Mouse (Mus musculus) myocyte (in vitro differentiated cells): Measurements from ENCODE around the gene Usp6nl.

Source experiments
- MAX ChIP-seq: IDR thresholded peaks from one replicate; pipeline ENCODE4 v1.6.1; 2011; ENCODE audit warnings: low read depth, mild to moderate bottlenecking, control low read depth
- POLR2A ChIP-seq: IDR thresholded peaks from one replicate; pipeline ENCODE4 v1.6.1; 2011; ENCODE audit warnings: low read depth, mild to moderate bottlenecking, control low read depth, moderate library complexity; ENCODE audit not compliant: insufficient read length

- no peak for TF ChIP-seq POLR2A
- TF ChIP-seq MAX: no peak
Observed at GRCm38 (mm10) chr2:6436085-6436950, 113.9 kb downstream of the Usp6nl start.
